Mouse (Mus musculus) erythroblast, adult 5-6 weeks (primary cell): ENCODE data around the gene Ttc26. TPM values are rescaled to one million over a fixed set of nuclear protein-coding genes. Genes with fewer than 3 reads are reported as not detected.
"Not testable (repeated sequence)": the region's sequence is repeated elsewhere in the genome, so short reads cannot be mapped to it uniquely, and the experiment has no call there.

ENCODE experiments used
- ATAC-seq: replicated peaks from 2 replicates; pipeline ENCODE4 v1.8.0; 2016; ENCODE audit warnings: moderate number of reproducible peaks, mild to moderate bottlenecking, moderate TSS enrichment, inconsistent platforms; ENCODE audit not compliant: poor library complexity, low FRiP score, severe bottlenecking
- total RNA-seq, 2 experiments: library from RNA; stranded (forward) in 1 of 2; stranded (reverse) in 1 of 2; fragments of 150-400 nt in 1 of 2; fragments of 200-764, 138-1000 nt in 1 of 2; gene quantifications; 2 replicates each; pipeline versions ENCODE4 v1.2.3 to v1.2.4; 2015 to 2017; ENCODE audit warnings: low replicate concordance in 2 of 2

The Ttc26 gene
- total RNA-seq, 2 experiments from 2014 or later, result not detected

GRCm38 (mm10) chr6:38355354-38355823, 25.9 kb upstream of the Ttc26 start:
- no peak for ATAC-seq

GRCm38 (mm10) chr6:38355862-38356261, 25.4 kb upstream of the Ttc26 start:
- no peak for ATAC-seq

GRCm38 (mm10) chr6:38356661-38357433, 24.4 kb upstream of the Ttc26 start:
- ATAC-seq, result not testable (repeated sequence)

- no peak for ATAC-seq
Measured at GRCm38 (mm10) chr6:38357603-38358252, 23.5 kb upstream of the Ttc26 start.

- no peak for ATAC-seq
Measured at GRCm38 (mm10) chr6:38358253-38359027, 22.8 kb upstream of the Ttc26 start.

GRCm38 (mm10) chr6:38359044-38359735, 22.1 kb upstream of the Ttc26 start:
- ATAC-seq, result not testable (repeated sequence)

- ATAC-seq, result peak; percentile 89
Measured at GRCm38 (mm10) chr6:38359736-38360499, 21.4 kb upstream of the Ttc26 start.

GRCm38 (mm10) chr6:38361065-38361464, 20.2 kb upstream of the Ttc26 start:
- ATAC-seq, result no peak

- no peak for ATAC-seq
Measured at GRCm38 (mm10) chr6:38361937-38362336, 19.3 kb upstream of the Ttc26 start.

- ATAC-seq, result no peak
Measured at GRCm38 (mm10) chr6:38363370-38363769, 17.9 kb upstream of the Ttc26 start.

- ATAC-seq, result no peak
Measured at GRCm38 (mm10) chr6:38364121-38364520, 17.1 kb upstream of the Ttc26 start.

GRCm38 (mm10) chr6:38369945-38370344, 11.3 kb upstream of the Ttc26 start:
- ATAC-seq, result no peak; the same call in 1 of the 2 replicates

- ATAC-seq, result no peak
Measured at GRCm38 (mm10) chr6:38374271-38374670, 7.0 kb upstream of the Ttc26 start.

- ATAC-seq, result no peak
Measured at GRCm38 (mm10) chr6:38380764-38381128, 523 bp upstream of the Ttc26 start.

GRCm38 (mm10) chr6:38389671-38390070, 8.4 kb downstream of the Ttc26 start:
- ATAC-seq, result peak; percentile 69; the same call in 1 of the 2 replicates

GRCm38 (mm10) chr6:38432457-38432856, 51.2 kb downstream of the Ttc26 start:
- ATAC-seq, result not testable (repeated sequence)

- peak; percentile 95 for ATAC-seq
Measured at GRCm38 (mm10) chr6:38433261-38434033, 52.2 kb downstream of the Ttc26 start, which contains the start of gene Ubn2. Gene Ubn2 (plus strand): TSS chr6:38433950.
